Mouse (Mus musculus): ENCODE results near the gene Txnrd3.

Txnrd3 gene

DNA sequence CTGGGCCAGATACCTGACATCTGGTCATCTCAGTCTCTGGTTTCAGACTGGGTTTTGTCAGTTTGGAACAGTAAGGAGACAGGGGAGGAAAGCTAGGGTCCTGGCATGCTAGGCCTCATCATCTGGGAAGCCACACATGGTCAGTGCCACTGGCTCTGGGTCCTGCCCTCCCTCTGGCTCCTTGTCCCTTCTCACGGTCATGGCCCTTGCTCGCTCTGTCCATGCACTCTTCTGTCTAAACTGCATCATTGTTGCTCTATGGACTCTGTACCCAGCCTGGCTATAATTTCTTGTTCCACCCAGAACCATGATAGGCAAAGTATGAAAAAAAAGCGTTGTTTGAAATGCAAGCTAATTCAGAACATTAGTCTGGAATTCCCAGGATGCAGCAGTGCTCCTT lies 11.2 kb downstream of the Txnrd3 start:
- DNase-seq (ENCODE audit: low read depth): no peak

- no peak for DNase-seq (ENCODE audit: low read depth)
Observed at GRCm38 (mm10) chr6:89658342-89658741, 14.6 kb downstream of the Txnrd3 start.

GRCm38 (mm10) chr6:89658931-89659330 lies 15.1 kb downstream of the Txnrd3 start:
- no peak for DNase-seq (ENCODE audit: low read depth)

- peak; percentile 77 for DNase-seq (ENCODE audit: low read depth)
Observed at GRCm38 (mm10) chr6:89659692-89660423, 16.1 kb downstream of the Txnrd3 start.

DNA sequence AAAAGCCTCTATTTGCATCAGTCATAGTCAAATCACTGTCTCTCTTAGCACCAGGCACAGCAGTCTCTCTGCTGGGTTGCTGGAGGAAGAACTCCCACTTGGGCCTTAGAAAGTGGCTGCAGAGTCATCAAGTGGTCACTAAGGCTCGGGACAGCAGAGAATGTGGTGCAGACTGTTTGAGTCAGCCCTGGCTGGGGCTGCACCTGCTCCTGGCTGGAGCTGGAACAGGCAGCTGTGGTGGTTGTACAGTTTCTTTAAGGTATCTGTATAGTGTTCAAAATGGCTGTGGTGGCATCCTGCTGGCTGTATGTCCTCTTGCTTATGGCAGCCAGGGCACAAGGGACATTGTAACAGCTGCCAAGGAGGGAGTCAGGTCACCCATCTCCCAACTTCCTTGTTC lies 16.7 kb downstream of the Txnrd3 start:
- DNase-seq (ENCODE audit: low read depth): no peak

GRCm38 (mm10) chr6:89662521-89662920 lies 18.7 kb downstream of the Txnrd3 start:
- no peak for DNase-seq (ENCODE audit: low read depth)

- DNase-seq (ENCODE audit: low read depth): no peak
Observed at GRCm38 (mm10) chr6:89665155-89665554, 21.4 kb downstream of the Txnrd3 start.

DNA sequence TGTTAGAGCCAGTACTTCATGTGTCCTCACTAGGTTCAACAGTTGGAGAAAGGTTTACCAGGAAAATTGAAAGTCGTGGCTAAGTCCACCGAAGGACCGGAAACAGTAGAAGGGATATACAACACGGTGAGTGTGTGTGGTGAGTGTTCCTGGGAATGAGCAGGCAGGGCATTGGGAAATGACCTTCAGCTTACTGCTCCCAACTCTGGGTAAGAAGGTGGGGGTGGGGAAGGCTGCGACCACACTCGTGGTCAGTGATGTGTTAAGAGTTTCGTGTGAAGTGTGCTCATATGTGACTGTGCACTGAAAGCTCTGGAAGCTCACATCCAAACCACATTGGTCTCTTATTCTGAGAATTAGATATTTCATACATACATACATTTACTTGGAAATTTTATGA lies 21.9 kb downstream of the Txnrd3 start:
- no peak for DNase-seq (ENCODE audit: low read depth)

- no peak for DNase-seq (ENCODE audit: low read depth)
Observed at GRCm38 (mm10) chr6:89666976-89667375, 23.2 kb downstream of the Txnrd3 start.

- DNase-seq (ENCODE audit: low read depth): no peak
Observed at GRCm38 (mm10) chr6:89669556-89669955, 25.8 kb downstream of the Txnrd3 start.

- DNase-seq (ENCODE audit: low read depth): no peak
Observed at GRCm38 (mm10) chr6:89671431-89671830, 27.6 kb downstream of the Txnrd3 start.

DNA sequence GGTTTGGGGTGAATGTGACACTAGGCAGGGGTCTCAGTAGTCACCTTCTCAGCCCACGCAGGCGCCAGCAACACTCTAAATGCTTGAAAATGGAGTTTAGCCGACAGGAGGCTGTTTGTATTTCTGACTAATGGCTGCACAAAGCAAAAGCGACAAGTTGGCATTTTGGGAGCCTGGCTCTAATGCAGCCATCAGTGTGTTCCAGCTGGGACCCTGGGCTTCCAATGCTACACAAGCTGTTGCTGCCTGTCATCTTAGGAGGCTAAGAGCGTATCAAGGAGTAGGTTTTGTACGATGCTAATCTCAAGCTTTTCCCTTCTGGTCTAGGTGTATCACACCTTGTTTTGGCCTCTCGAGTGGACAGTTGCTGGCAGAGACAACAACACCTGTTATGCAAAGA lies 28.9 kb downstream of the Txnrd3 start:
- no peak for DNase-seq (ENCODE audit: low read depth)

DNA sequence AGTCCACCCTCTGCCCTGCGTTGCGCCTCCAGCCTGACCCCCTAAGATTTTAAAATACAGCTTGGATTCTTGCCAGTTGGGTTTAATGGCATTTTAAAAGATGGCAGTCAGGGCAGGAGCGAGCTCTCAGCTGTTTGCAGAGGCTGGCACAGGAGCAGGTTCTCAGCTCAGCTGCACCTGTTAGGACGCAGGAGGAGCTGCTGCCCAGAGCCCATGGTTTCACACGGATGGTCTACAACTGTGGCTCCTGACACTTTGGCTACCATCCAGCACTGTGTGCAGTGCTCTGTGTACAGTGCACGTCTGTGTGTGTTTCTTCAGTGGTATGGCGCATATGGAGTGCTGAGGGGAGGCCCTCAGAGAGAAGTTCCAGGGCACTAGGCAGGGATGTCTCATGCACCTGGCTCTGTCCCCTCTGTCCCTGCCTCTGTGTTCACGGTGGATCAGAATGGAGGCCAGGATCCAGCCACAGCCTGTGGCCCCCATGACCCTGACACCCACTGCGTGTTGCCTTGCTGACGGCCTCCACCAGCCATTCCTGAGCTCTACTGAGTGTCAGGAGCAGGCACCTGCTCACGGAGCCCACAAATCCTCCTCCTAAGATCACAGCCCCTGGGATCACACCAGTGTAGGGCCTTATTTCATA lies 29.5 kb downstream of the Txnrd3 start:
- no peak for DNase-seq (ENCODE audit: low read depth)

GRCm38 (mm10) chr6:89678522-89678921 lies 34.7 kb downstream of the Txnrd3 start:
- no peak for DNase-seq (ENCODE audit: low read depth)

DNA sequence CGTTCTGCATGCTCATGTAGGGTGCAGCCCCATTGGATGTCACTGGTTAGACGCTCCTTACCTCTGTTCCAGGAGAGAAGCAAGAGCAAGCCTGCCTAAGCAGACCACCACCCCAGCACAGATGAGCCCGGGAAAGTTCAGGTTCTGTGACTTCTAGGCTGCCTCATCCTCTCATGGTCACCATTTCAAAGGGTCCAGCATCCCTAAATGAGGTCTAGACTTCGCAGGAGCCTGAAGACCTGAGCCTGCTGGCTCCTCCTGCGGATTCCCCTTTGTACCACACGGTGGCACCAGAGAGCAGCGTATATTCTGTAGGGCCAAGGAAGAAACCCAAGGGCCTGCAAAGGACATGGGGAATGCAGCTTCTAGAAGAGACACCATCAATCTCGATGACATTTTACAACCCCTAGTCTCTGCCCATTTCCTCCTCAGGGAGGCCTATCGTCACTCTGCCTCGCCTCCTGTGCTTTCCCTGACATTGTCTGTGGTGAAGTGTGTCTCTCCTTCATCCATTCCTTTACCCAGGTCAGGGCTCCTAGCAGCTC lies 35.6 kb downstream of the Txnrd3 start:
- DNase-seq (ENCODE audit: low read depth): peak; percentile 90

DNA sequence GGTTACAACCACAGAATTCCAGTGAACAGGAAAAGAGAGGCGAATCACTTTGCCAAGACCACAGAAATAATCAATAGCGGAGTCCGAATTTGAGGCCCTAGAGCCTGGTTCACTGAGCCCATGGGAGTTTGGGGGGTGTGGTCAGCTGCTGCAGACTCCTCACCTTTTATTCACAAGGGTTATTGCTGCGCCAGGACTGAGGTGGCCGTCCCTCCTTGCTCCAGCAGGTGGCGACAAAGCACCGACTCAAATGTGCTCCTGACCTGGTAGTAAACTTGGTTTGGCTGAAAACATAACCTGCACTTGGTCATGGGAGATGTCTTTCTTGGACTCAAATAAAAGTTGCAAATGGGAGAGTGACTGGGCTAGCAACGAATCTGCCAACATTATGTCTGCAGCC lies 36.4 kb downstream of the Txnrd3 start:
- peak; percentile 95 for DNase-seq (ENCODE audit: low read depth)

DNA sequence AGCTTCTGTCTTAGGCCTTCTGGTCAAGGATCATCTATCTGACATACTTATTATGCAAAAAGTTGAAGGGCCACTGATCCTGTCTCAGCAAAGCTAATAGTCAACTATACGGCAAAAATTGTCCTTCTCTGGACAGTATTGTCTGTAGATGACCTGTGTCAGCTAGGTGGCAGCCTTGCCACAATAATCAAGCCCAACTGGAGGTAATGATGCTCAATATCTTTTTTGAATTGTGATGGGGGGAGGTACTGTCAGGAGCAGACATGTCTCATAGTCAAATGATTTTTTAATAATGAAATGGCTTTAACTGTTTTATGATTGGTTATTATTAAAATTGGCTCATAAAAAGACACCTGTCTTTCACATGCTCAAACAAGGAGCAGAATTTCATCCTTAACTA lies 40.4 kb downstream of the Txnrd3 start:
- peak; percentile 85 for DNase-seq (ENCODE audit: low read depth)

- no peak for DNase-seq (ENCODE audit: low read depth)
Observed at GRCm38 (mm10) chr6:89687100-89687499, 43.3 kb downstream of the Txnrd3 start.

DNA sequence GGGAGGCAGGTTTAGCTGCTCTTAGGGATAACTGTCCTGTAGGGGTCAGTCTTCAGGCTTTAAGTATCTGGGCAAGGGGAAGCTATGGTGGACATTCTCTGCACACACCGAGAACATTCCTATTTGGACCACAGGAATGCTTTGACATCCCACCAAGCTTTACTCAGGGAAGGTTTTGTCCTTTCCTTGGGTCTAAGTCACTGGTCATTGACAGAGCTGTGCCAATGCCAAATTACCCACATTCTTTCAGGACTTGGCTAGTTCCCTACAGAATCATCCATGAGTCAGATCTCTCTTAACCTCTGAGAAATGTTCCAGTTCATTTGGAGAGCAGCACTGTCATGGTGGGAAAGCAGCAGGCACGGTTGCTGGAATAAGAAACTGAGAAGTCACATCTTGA lies 62.8 kb downstream of the Txnrd3 start:
- peak; percentile 88 for DNase-seq (ENCODE audit: low read depth)

DNA sequence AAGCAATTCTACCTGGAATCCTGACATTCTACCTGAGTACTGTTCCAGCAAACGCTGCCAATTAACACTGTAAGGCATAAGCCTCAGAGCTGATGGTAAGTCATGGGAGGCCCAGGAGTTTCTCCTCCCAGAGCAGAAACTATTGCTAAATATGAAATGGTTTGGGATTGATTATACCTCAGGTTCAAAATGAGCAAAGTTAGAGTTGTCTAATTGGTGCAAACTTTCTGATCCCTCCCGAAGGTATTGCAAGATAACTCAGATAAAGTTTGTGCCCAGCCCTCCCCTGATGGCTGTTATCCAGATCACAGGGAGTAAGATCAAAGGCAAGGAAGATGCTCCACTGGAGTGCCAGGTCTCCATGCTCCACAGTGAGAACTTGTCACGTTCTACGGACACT lies 63.5 kb downstream of the Txnrd3 start, which contains the start of gene Vmn1r40:
Gene Vmn1r40, plus strand, starts transcription at position 301 of the 400 bp plus-strand sequence.
- DNase-seq (ENCODE audit: low read depth): peak; percentile 6

DNA sequence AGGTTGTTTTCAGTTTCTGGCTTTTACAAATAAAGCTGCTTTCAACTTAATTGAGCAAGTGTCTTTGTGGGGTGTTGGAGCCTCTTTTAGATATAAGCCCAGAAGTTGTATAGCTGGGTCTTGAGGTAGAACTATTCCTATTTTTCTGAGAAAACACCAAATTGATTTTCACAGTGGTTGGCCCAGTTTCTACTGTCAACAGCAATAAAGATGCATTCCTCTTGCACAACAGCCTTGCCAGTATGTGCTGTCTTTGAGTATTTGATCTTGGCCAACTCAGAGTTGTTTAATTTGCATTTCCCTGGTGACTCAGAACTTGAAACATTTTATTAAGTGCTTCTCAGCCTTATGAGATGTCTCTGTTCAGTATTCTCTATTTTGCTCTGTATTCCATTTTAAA lies 74.3 kb downstream of the Txnrd3 start:
- DNase-seq (ENCODE audit: low read depth): peak; percentile 61
